Mouse (Mus musculus): ENCODE measurements around the gene Rab26. TPM values are rescaled to one million over a fixed set of nuclear protein-coding genes. Genes with fewer than 3 reads are reported as not detected.

Gene Rab26
- total RNA-seq, 2 experiments from 2014 or later: 0.52 to 0.64 TPM

- DNase-seq (ENCODE audit: low spot score in 2 of 2): no peak
Measured at GRCm38 (mm10) chr17:24481027-24481815, 52.8 kb downstream of the Rab26 start.

GRCm38 (mm10) chr17:24480201-24480826 lies 53.7 kb downstream of the Rab26 start:
- no peak for DNase-seq (ENCODE audit: low spot score in 2 of 2)

- no peak for DNase-seq (ENCODE audit: low spot score in 2 of 2)
Measured at GRCm38 (mm10) chr17:24479431-24479830, 54.6 kb downstream of the Rab26 start.

DNA sequence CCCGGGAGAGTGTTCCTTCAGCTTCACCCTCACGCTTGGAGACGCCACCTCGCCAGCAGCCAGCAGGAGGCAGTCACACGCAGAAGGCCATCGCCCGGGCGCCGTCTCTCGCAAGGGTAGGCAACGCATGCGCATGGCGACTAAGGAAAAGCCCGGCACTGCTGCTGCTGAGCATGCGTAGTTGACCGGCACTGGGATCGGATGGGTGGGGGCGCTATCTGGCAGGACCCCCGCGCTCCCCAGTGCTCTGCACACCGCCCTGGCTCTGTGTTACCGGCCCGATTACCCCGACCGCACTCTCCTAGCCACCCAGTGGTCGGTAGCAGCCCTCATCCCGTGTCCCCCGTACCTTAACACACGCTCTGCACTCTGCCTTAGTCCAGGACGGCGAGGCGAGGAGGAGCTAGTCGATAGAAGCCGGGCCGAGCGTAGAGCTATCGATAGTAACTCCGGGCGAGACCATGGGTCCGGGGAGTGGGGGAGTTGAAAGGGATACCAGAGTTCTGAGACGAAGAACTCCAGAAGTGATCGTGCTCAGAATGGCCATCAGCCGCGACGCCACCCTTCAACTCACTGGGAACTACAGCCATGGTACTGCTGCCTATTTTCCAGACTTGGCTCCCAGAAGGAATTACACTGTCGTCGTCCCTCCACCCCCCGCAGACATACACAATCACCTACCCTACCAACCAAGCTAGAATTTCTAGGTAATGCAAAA lies 55.2 kb downstream of the Rab26 start, which contains the start of gene Mlst8:
Gene Mlst8 (minus strand): TSS at position 416 of the 718 bp plus-strand sequence.
- peak; percentile 97 to 98 for DNase-seq (ENCODE audit: low spot score in 2 of 2)

GRCm38 (mm10) chr17:24477985-24478600 lies 55.9 kb downstream of the Rab26 start:
- DNase-seq (ENCODE audit: low spot score in 2 of 2): no peak

Other genes with a start within 250 kb of the Rab26 start
- under 1 TPM in 1 of 2 experiments, not detected in 1; 0.10 TPM for gene Abca17, start 183.1 kb downstream of the Rab26 start, total RNA-seq (2021)
- gene Abca3, start 182.3 kb downstream of the Rab26 start, total RNA-seq (2021): 10 to 100 TPM; 15.9 to 17.0 TPM
- gene Rnps1, start 119.6 kb downstream of the Rab26 start, total RNA-seq (2021): 10 to 100 TPM; 83.7 to 93.6 TPM
- 100 to 1,000 TPM; 117 to 133 TPM for gene Eci1, start 107.6 kb downstream of the Rab26 start, total RNA-seq (2021)
- gene Dnase1l2, start 91.1 kb downstream of the Rab26 start, total RNA-seq (2021): 1 to 10 TPM; 1.9 TPM
- gene E4f1, start 63.9 kb downstream of the Rab26 start, total RNA-seq (2021): 10 to 100 TPM; 18.0 to 20.7 TPM
- 10 to 100 TPM; 34.6 to 37.4 TPM for gene Pgp, start 63.8 kb downstream of the Rab26 start, total RNA-seq (2021)
- gene Bricd5, start 60.3 kb downstream of the Rab26 start, total RNA-seq (2021): 1 to 10 TPM in 1 of 2 experiments, under 1 TPM in 1; 0.91 to 1.5 TPM
- gene Mlst8, start 55.1 kb downstream of the Rab26 start, total RNA-seq (2021): 10 to 100 TPM; 12.4 to 16.8 TPM
- 1 to 10 TPM; 1.6 TPM for gene Caskin1, start 45.6 kb downstream of the Rab26 start, total RNA-seq (2021)
- gene Traf7, start 6.3 kb downstream of the Rab26 start, total RNA-seq (2021): 10 to 100 TPM; 80.8 to 86.3 TPM
- gene Pkd1, start 15.6 kb upstream of the Rab26 start, total RNA-seq (2021): 10 to 100 TPM; 60.5 to 66.7 TPM
- gene Tsc2, start 98.4 kb upstream of the Rab26 start, total RNA-seq (2021): 10 to 100 TPM; 66.4 to 75.4 TPM
- gene Nthl1, start 98.5 kb upstream of the Rab26 start, total RNA-seq (2021): 1 to 10 TPM; 7.5 TPM
- gene Slc9a3r2, start 116.1 kb upstream of the Rab26 start, total RNA-seq (2021): 10 to 100 TPM; 35.4 to 35.6 TPM
- not detected for gene Npw, start 124.2 kb upstream of the Rab26 start, total RNA-seq (2021)
- gene Zfp598, start 135.5 kb upstream of the Rab26 start, total RNA-seq (2021): 10 to 100 TPM; 25.7 to 29.6 TPM
- under 1 TPM; 0.13 to 0.15 TPM for gene Syngr3, start 155.7 kb upstream of the Rab26 start, total RNA-seq (2021)
- 10 to 100 TPM; 22.9 to 24.6 TPM for gene Gfer, start 161.9 kb upstream of the Rab26 start, total RNA-seq (2021)
- gene Noxo1, start 162.0 kb upstream of the Rab26 start, total RNA-seq (2021): 1 to 10 TPM; 2.2 to 3.3 TPM
- 10 to 100 TPM; 19.1 to 20.4 TPM for gene Tbl3, start 173.4 kb upstream of the Rab26 start, total RNA-seq (2021)
- under 1 TPM in 1 of 2 experiments, not detected in 1; 0.23 TPM for gene Rnf151, start 183.9 kb upstream of the Rab26 start, total RNA-seq (2021)
- gene Rps2, start 183.9 kb upstream of the Rab26 start, total RNA-seq (2021): 100 to 1,000 TPM; 750 to 839 TPM
- 100 to 1,000 TPM; 383 to 407 TPM for gene Ndufb10, start 190.3 kb upstream of the Rab26 start, total RNA-seq (2021)
- gene Rpl3l, start 193.6 kb upstream of the Rab26 start, total RNA-seq (2021): 100 to 1,000 TPM; 215 to 219 TPM
- gene Msrb1, start 202.4 kb upstream of the Rab26 start, total RNA-seq (2021): 100 to 1,000 TPM in 1 of 2 experiments, 10 to 100 TPM in 1; 91.8 to 101 TPM
- gene Hs3st6, start 218.8 kb upstream of the Rab26 start, total RNA-seq (2021): not detected

Data from gastrocnemius, postnatal 4 days (tissue).